In genomic region chr19:47339165-47339564, GRCm38 (mm10) we compare ENCODE assay signal across 8 mouse cellular contexts.
A peak's percentile ranks its signal among the peaks of the same experiment; 100 is the strongest.
DNase-seq lines count a peak whose midpoint lies in the region; ATAC-seq lines count a peak whose summit lies in the region.

No protein-coding gene starts in this region.

- H3K4me3 ChIP-seq in intestine, embryonic 16.5 days (ENCODE audit: low read length): peak overlapping the region; percentile 36
- H3K4me3 ChIP-seq in limb, embryonic 12.5 days (replicated peaks): peak overlapping the region; percentile 34
- H3K4me3 ChIP-seq in midbrain, embryonic 15.5 days: peak overlapping the region; percentile 37

- H3K36me3 ChIP-seq in intestine, embryonic 16.5 days (ENCODE audit: control insufficient read depth, insufficient read depth, low read length): no peaks in the 10 kb centered on the region
- no peaks in the 10 kb centered on the region for H3K36me3 ChIP-seq in limb, embryonic 12.5 days
- no peaks in the 10 kb centered on the region for H3K36me3 ChIP-seq in midbrain, embryonic 15.5 days (replicated peaks)

- H3K4me1 ChIP-seq in intestine, embryonic 16.5 days (ENCODE audit: control insufficient read depth, insufficient read depth, low read length): peaks cover 27% of the 10 kb centered on the region
- H3K4me1 ChIP-seq in limb, embryonic 12.5 days (replicated peaks): peaks cover 51% of the 10 kb centered on the region
- peaks cover 43% of the 10 kb centered on the region for H3K4me1 ChIP-seq in midbrain, embryonic 15.5 days

- peak overlapping the region; percentile 55 for H3K9ac ChIP-seq in intestine, embryonic 16.5 days (ENCODE audit: low read depth, low read length)
- H3K9ac ChIP-seq in limb, embryonic 12.5 days (replicated peaks): no peak overlapping the region
- peak overlapping the region; percentile 43; the same call in 1 of the 2 replicates for H3K9ac ChIP-seq in midbrain, embryonic 15.5 days

- peaks cover 6% of the 10 kb centered on the region for H3K27me3 ChIP-seq in intestine, embryonic 16.5 days (replicated peaks; ENCODE audit: control insufficient read depth, insufficient read depth, low read length)
- peaks cover 24% of the 10 kb centered on the region for H3K27me3 ChIP-seq in limb, embryonic 12.5 days
- H3K27me3 ChIP-seq in midbrain, embryonic 15.5 days (replicated peaks): peaks cover 28% of the 10 kb centered on the region

- H3K4me2 ChIP-seq in intestine, embryonic 16.5 days (ENCODE audit: low read depth, low read length): peak overlapping the region; percentile 58
- peak overlapping the region; percentile 63 for H3K4me2 ChIP-seq in limb, embryonic 12.5 days
- peak overlapping the region; percentile 71 for H3K4me2 ChIP-seq in midbrain, embryonic 15.5 days

- intact Hi-C loops in gastrocnemius, postnatal 14 days (cut with DNase I; ENCODE audit: low total_unique reads): loop anchor here (2.0 to 5.0 kb wide), 2 partner anchors 72 to 162 kb away; partner anchors contain the start of gene Neurl1a

- H3K27ac ChIP-seq in intestine, embryonic 16.5 days (ENCODE audit: low read length): no peak overlapping the region
- no peak overlapping the region for H3K27ac ChIP-seq in limb, embryonic 12.5 days
- H3K27ac ChIP-seq in midbrain, embryonic 15.5 days: no peak overlapping the region

- no peaks in the 10 kb centered on the region for H3K9me3 ChIP-seq in intestine, embryonic 16.5 days (ENCODE audit: control insufficient read depth, low read length)
- H3K9me3 ChIP-seq in limb, embryonic 12.5 days: no peaks in the 10 kb centered on the region
- no peaks in the 10 kb centered on the region for H3K9me3 ChIP-seq in midbrain, embryonic 15.5 days

- ATAC-seq in common myeloid progenitor, adult 5-6 weeks (replicated peaks; ENCODE audit: low read depth, poor library complexity, severe bottlenecking): peak; percentile 57; the same call in 1 of the 2 replicates
- 0 out of 2 replicates have a peak, but pooled peaks have one; percentile 18 for ATAC-seq in intestine, embryonic 16.5 days
- ATAC-seq in limb, embryonic 12.5 days (ENCODE audit: insufficient number of reproducible peaks, insufficient read depth, low FRiP score, low TSS enrichment, low read depth): no peak
- ATAC-seq in midbrain, embryonic 15.5 days (replicated peaks): no peak
- no peak for ATAC-seq in inflammation-experienced regulatory T-cells, adult 6 months

- DNase-seq in adrenal gland, postnatal 10 days: peak; percentile 89
- peak; percentile 78 for DNase-seq in gastrocnemius, postnatal 14 days
- peak; percentile 36 to 71 for DNase-seq in spleen, adult 18-20 months

- WGBS in intestine, embryonic 16.5 days: 3% methylated on average over 17 of the region's 17 CpGs
- WGBS in limb, embryonic 12.5 days: 2% methylated on average over 17 of the region's 17 CpGs
- 2% methylated on average over 17 of the region's 17 CpGs for WGBS in midbrain, embryonic 15.5 days

Comparison
In these comparisons a context has a peak if more than half of its experiments do, and no peak if none do; other contexts are left out.
1. ATAC-seq: peak in common myeloid progenitor, adult 5-6 weeks (single experiment) and intestine, embryonic 16.5 days (single experiment); none in limb, embryonic 12.5 days (single experiment), midbrain, embryonic 15.5 days (single experiment) and inflammation-experienced regulatory T-cells, adult 6 months (single experiment).
2. Peak in every context shown above with its lines, with median percentiles within 50 percentile points of each other: DNase-seq, H3K4me2 ChIP-seq and H3K4me3 ChIP-seq.